26 mouse cellular contexts compared by ENCODE assay signal in the genomic region with DNA sequence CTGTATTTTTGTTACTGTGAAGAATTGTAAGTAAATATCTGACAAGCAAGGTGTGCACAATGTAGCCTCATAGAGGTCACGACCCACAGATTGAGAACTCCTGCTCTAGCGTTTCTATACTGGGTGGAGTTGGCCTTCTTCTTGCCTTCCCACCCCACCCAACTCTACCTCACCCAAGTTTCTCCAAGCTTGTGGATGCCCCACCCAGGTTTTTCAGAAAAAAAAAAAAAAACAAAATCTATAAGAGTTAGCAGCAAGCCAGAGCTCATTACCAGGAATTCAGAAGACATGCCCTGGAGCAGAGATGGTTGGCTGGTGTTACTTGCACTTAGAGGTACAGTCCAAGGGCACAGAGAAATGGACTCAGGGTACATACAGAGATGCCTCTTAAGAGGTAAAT. TPM values are rescaled to one million over a fixed set of nuclear protein-coding genes. Genes with fewer than 3 reads are reported as not detected.
A peak's percentile ranks its signal among the peaks of the same experiment; 100 is the strongest.
DNase-seq lines count a peak whose midpoint lies in the region; ATAC-seq and TF ChIP-seq lines count a peak whose summit lies in the region.
"Had no signal": no experiment of that assay in that cellular context is flagged by ENCODE, and none has a peak within 500 bp of the region (broad histone marks: within the 10 kb centered on the region; RNA-seq: fewer than 3 reads in every experiment).

No protein-coding gene starts in this region.

- no peak overlapping the region for H3K4me2 ChIP-seq in midbrain, embryonic 11.5 days
- H3K4me2 ChIP-seq in midbrain, postnatal 0 days (ENCODE audit: low read depth, low read length, poor library complexity, severe bottlenecking) = no peak overlapping the region
- peak overlapping the region; percentile 72 for H3K4me2 ChIP-seq in liver, embryonic 12.5 days
- no peak overlapping the region for H3K4me2 ChIP-seq in stomach, postnatal 0 days (replicated peaks; ENCODE audit: low read depth)
- H3K4me2 ChIP-seq: embryonic facial prominence, embryonic 12.5 days; forebrain, embryonic 12.5 days; lung, embryonic 14.5 days; midbrain, embryonic 13.5 days had no signal

- no peak overlapping the region for H3K27ac ChIP-seq in midbrain, embryonic 11.5 days (ENCODE audit: low read depth, low read length)
- no peak overlapping the region for H3K27ac ChIP-seq in midbrain, postnatal 0 days (ENCODE audit: low read depth, low read length)
- peak overlapping the region; percentile 98 for H3K27ac ChIP-seq in liver, embryonic 12.5 days
- 0 out of 2 replicates have a peak overlapping the region, but pooled peaks have one; percentile 31 for H3K27ac ChIP-seq in stomach, postnatal 0 days (replicated peaks)
- no peak overlapping the region for H3K27ac ChIP-seq in kidney, adult 2 months (ENCODE audit: insufficient read depth, low read depth, low read length)
- H3K27ac ChIP-seq: embryonic facial prominence, embryonic 12.5 days; forebrain, embryonic 12.5 days; macrophage; midbrain, embryonic 13.5 days had no signal

- 87% methylated on average over 2 of the region's 2 CpGs for WGBS in midbrain, embryonic 11.5 days
- WGBS in midbrain, postnatal 0 days = 93% methylated on average over 2 of the region's 2 CpGs
- WGBS in liver, embryonic 12.5 days (ENCODE audit: insufficient replicate concordance) = 29% methylated on average over 2 of the region's 2 CpGs
- 42% methylated on average over 2 of the region's 2 CpGs for WGBS in stomach, postnatal 0 days
- 67% methylated on average over 2 of the region's 2 CpGs for WGBS in kidney, adult 2 months

- no peak overlapping the region for H3K4me3 ChIP-seq in midbrain, embryonic 11.5 days (ENCODE audit: low read depth, low read length)
- H3K4me3 ChIP-seq in midbrain, postnatal 0 days (ENCODE audit: low read depth, low read length) = no peak overlapping the region
- no peak overlapping the region for H3K4me3 ChIP-seq in liver, embryonic 12.5 days
- H3K4me3 ChIP-seq in stomach, postnatal 0 days (ENCODE audit: low read depth, low read length) = no peak overlapping the region
- no peak overlapping the region for H3K4me3 ChIP-seq in kidney, adult 2 months (ENCODE audit: insufficient read depth, low read depth, low read length)
- H3K4me3 ChIP-seq: embryonic facial prominence, embryonic 12.5 days; forebrain, embryonic 12.5 days; midbrain, embryonic 13.5 days; myocyte had no signal

- no peaks in the 10 kb centered on the region for H3K4me1 ChIP-seq in midbrain, embryonic 11.5 days (ENCODE audit: control insufficient read depth, insufficient read depth, low read length)
- H3K4me1 ChIP-seq in midbrain, postnatal 0 days (ENCODE audit: insufficient read depth, low read length) = no peaks in the 10 kb centered on the region
- peaks cover 81% of the 10 kb centered on the region for H3K4me1 ChIP-seq in liver, embryonic 12.5 days
- no peaks in the 10 kb centered on the region for H3K4me1 ChIP-seq in stomach, postnatal 0 days (replicated peaks; ENCODE audit: control insufficient read depth, insufficient read depth)
- no peaks in the 10 kb centered on the region for H3K4me1 ChIP-seq in kidney, adult 2 months (ENCODE audit: control insufficient read depth, insufficient read depth, low read length)
- H3K4me1 ChIP-seq: embryonic facial prominence, embryonic 12.5 days; forebrain, embryonic 12.5 days; midbrain, embryonic 13.5 days had no signal

- no peak for TF ChIP-seq POLR2A in kidney, adult 2 months (IDR thresholded peaks at IDR 0.05; ENCODE audit: low read depth, low read length)

- DNase-seq in midbrain, embryonic 11.5 days (ENCODE audit: low spot score, missing footprints) = peak; percentile 44
- DNase-seq in midbrain, postnatal 0 days (ENCODE audit: low spot score) = no peak
- DNase-seq in stomach, postnatal 0 days (ENCODE audit: low spot score) = no peak
- DNase-seq in cerebellum, adult 11 months = no peak
- DNase-seq in kidney, adult 2 months = no peak
- no peak for DNase-seq in lung, postnatal 14 days
- DNase-seq: B cell, adult 2 months; cerebellum, adult 2 months; kidney, adult 8-10 months; kidney, postnatal 4 days; lung, embryonic 14.5 days; retina, postnatal 1 day had no signal

- TF ChIP-seq EP300 in stomach, postnatal 0 days (optimal IDR thresholded peaks at IDR 0.05) = no peak

- no peaks in the 10 kb centered on the region for H3K36me3 ChIP-seq in midbrain, embryonic 11.5 days (ENCODE audit: control insufficient read depth, insufficient read depth, low read length)
- no peaks in the 10 kb centered on the region for H3K36me3 ChIP-seq in midbrain, postnatal 0 days (ENCODE audit: insufficient read depth, low read length)
- peaks cover 16% of the 10 kb centered on the region for H3K36me3 ChIP-seq in liver, embryonic 12.5 days
- no peaks in the 10 kb centered on the region for H3K36me3 ChIP-seq in stomach, postnatal 0 days (ENCODE audit: control insufficient read depth, insufficient read depth, low read length)
- no peaks in the 10 kb centered on the region for H3K36me3 ChIP-seq in kidney, adult 2 months (ENCODE audit: control insufficient read depth, insufficient read depth, low read length)
- H3K36me3 ChIP-seq: embryonic facial prominence, embryonic 12.5 days; forebrain, embryonic 12.5 days; midbrain, embryonic 13.5 days had no signal

- ATAC-seq in midbrain, embryonic 11.5 days (ENCODE audit: low FRiP score) = no peak
- ATAC-seq in midbrain, postnatal 0 days (ENCODE audit: low FRiP score) = no peak
- ATAC-seq in erythroblast, adult 5-6 weeks (replicated peaks; ENCODE audit: low FRiP score, poor library complexity, severe bottlenecking) = peak; percentile 38; the same call in 1 of the 2 replicates
- peak; percentile 42; the same call in 1 of the 2 replicates for ATAC-seq in liver, embryonic 12.5 days
- ATAC-seq in stomach, postnatal 0 days (ENCODE audit: low FRiP score, low TSS enrichment) = no peak
- ATAC-seq: midbrain, embryonic 13.5 days had no signal

- no peak overlapping the region for H3K9ac ChIP-seq in midbrain, embryonic 11.5 days (ENCODE audit: low read length)
- no peak overlapping the region for H3K9ac ChIP-seq in midbrain, postnatal 0 days (replicated peaks; ENCODE audit: low read length, poor library complexity, severe bottlenecking)
- peak overlapping the region; percentile 47 for H3K9ac ChIP-seq in liver, embryonic 12.5 days
- no peak overlapping the region for H3K9ac ChIP-seq in stomach, postnatal 0 days (ENCODE audit: low read length)
- H3K9ac ChIP-seq: embryonic facial prominence, embryonic 12.5 days; forebrain, embryonic 12.5 days; lung, embryonic 14.5 days; midbrain, embryonic 13.5 days had no signal

- H3K9me3 ChIP-seq in midbrain, embryonic 11.5 days (ENCODE audit: control insufficient read depth, low read length) = no peaks in the 10 kb centered on the region
- H3K9me3 ChIP-seq in midbrain, postnatal 0 days (ENCODE audit: low read length) = no peaks in the 10 kb centered on the region
- no peaks in the 10 kb centered on the region for H3K9me3 ChIP-seq in liver, embryonic 12.5 days (replicated peaks)
- no peaks in the 10 kb centered on the region for H3K9me3 ChIP-seq in stomach, postnatal 0 days (ENCODE audit: control insufficient read depth, low read length)
- H3K9me3 ChIP-seq: embryonic facial prominence, embryonic 12.5 days; forebrain, embryonic 12.5 days; midbrain, embryonic 13.5 days had no signal

- TF ChIP-seq CTCF in midbrain, postnatal 0 days (IDR thresholded peaks at IDR 0.05) = no peak
- no peak for TF ChIP-seq CTCF in stomach, postnatal 0 days (IDR thresholded peaks at IDR 0.05; ENCODE audit: low read depth)
- TF ChIP-seq CTCF in kidney, adult 2 months (conservative IDR thresholded peaks at IDR 0.05; ENCODE audit: insufficient read depth, insufficient read length, low read depth, low read length) = no peak

- H3K27me3 ChIP-seq in midbrain, embryonic 11.5 days (ENCODE audit: control insufficient read depth, insufficient read depth, low read length) = no peaks in the 10 kb centered on the region
- H3K27me3 ChIP-seq in midbrain, postnatal 0 days (ENCODE audit: insufficient read depth, low read length) = no peaks in the 10 kb centered on the region
- H3K27me3 ChIP-seq in liver, embryonic 12.5 days (replicated peaks) = peaks cover 39% of the 10 kb centered on the region
- no peaks in the 10 kb centered on the region for H3K27me3 ChIP-seq in stomach, postnatal 0 days (ENCODE audit: control insufficient read depth, insufficient read depth, low read length)
- no peaks in the 10 kb centered on the region for H3K27me3 ChIP-seq in kidney, adult 2 months (replicated peaks; ENCODE audit: control insufficient read depth, insufficient read depth, low read length)
- H3K27me3 ChIP-seq: embryonic facial prominence, embryonic 12.5 days; forebrain, embryonic 12.5 days; midbrain, embryonic 13.5 days had no signal

RNA-seq across cellular contexts. Expression of a gene that starts 8.3 kb away (rescaled TPM):
- 1.3 and 1.6 TPM in 2 replicates for polyA plus RNA-seq in midbrain, embryonic 11.5 days (2014; fragmentation: Nextera tagmentation; extraction: Ambion mirVana)
- total RNA-seq in midbrain, postnatal 0 days (2014; rRNA removed) = 1.1 TPM in 1 of 2 replicates, not detected in the other
- polyA plus RNA-seq in midbrain, postnatal 0 days (2015; fragmentation: Nextera tagmentation; extraction: Ambion mirVana) = 0.25 and 0.47 TPM in 2 replicates
- total RNA-seq in erythroblast, adult 5-6 weeks (2015; ENCODE audit: low replicate concordance) = not detected in 2 replicates
- total RNA-seq in erythroblast, adult 5-6 weeks (2017; ENCODE audit: low replicate concordance) = not detected in 2 replicates
- polyA plus RNA-seq in liver, embryonic 12.5 days (2016; fragmentation: Nextera tagmentation; extraction: Ambion mirVana) = 20.9 and 22.3 TPM in 2 replicates
- 202 and 227 TPM in 2 replicates for polyA plus RNA-seq in stomach, postnatal 0 days (2015; fragmentation: Nextera tagmentation; extraction: Ambion mirVana)
- 311 and 352 TPM in 2 replicates for polyA plus RNA-seq in kidney, adult 2 months (2012; rRNA removed)
- total RNA-seq: common myeloid progenitor, adult 5-6 weeks; hematopoietic stem cell, adult 5-6 weeks; layer of hippocampus, postnatal 25 days; left cerebral cortex, postnatal 14 days had no signal
- polyA plus RNA-seq: macrophage, myocyte had no signal

RNA-seq across cellular contexts. Expression of a gene that starts 34.5 kb away (rescaled TPM):
- 17.6 and 19.1 TPM in 2 replicates for polyA plus RNA-seq in midbrain, embryonic 11.5 days (2014; fragmentation: Nextera tagmentation; extraction: Ambion mirVana)
- 67.9 and 70.8 TPM in 2 replicates for total RNA-seq in midbrain, postnatal 0 days (2014; rRNA removed)
- polyA plus RNA-seq in midbrain, postnatal 0 days (2015; fragmentation: Nextera tagmentation; extraction: Ambion mirVana) = 39.9 and 40.1 TPM in 2 replicates
- total RNA-seq in erythroblast, adult 5-6 weeks (2015; ENCODE audit: low replicate concordance) = 1.9 and 2.9 TPM in 2 replicates
- 4.8 and 10.7 TPM in 2 replicates for total RNA-seq in erythroblast, adult 5-6 weeks (2017; ENCODE audit: low replicate concordance)
- polyA plus RNA-seq in liver, embryonic 12.5 days (2016; fragmentation: Nextera tagmentation; extraction: Ambion mirVana) = 21.9 and 22.0 TPM in 2 replicates
- 9.5 and 10.9 TPM in 2 replicates for polyA plus RNA-seq in stomach, postnatal 0 days (2015; fragmentation: Nextera tagmentation; extraction: Ambion mirVana)
- polyA plus RNA-seq in kidney, adult 2 months (2012; rRNA removed) = 29.0 and 29.3 TPM in 2 replicates

RNA-seq across cellular contexts. Expression of a gene that starts 41.8 kb away (rescaled TPM):
- not detected in 2 replicates for polyA plus RNA-seq in midbrain, embryonic 11.5 days (2014; fragmentation: Nextera tagmentation; extraction: Ambion mirVana)
- not detected in 2 replicates for total RNA-seq in midbrain, postnatal 0 days (2014; rRNA removed)
- polyA plus RNA-seq in midbrain, postnatal 0 days (2015; fragmentation: Nextera tagmentation; extraction: Ambion mirVana) = not detected in 2 replicates
- not detected in 2 replicates for total RNA-seq in erythroblast, adult 5-6 weeks (2015; ENCODE audit: low replicate concordance)
- total RNA-seq in erythroblast, adult 5-6 weeks (2017; ENCODE audit: low replicate concordance) = not detected in 2 replicates
- polyA plus RNA-seq in liver, embryonic 12.5 days (2016; fragmentation: Nextera tagmentation; extraction: Ambion mirVana) = 1.3 and 1.8 TPM in 2 replicates
- polyA plus RNA-seq in stomach, postnatal 0 days (2015; fragmentation: Nextera tagmentation; extraction: Ambion mirVana) = 0.39 and 0.47 TPM in 2 replicates
- polyA plus RNA-seq in kidney, adult 2 months (2012; rRNA removed) = 30.1 and 30.6 TPM in 2 replicates
- total RNA-seq: common myeloid progenitor, adult 5-6 weeks; ES-E14; hematopoietic stem cell, adult 5-6 weeks; layer of hippocampus, postnatal 25 days; left cerebral cortex, postnatal 14 days; neutrophil, adult 5-6 weeks had no signal
- polyA plus RNA-seq: cerebellum, adult 2 months; embryonic facial prominence, embryonic 12.5 days; forebrain, embryonic 12.5 days; heart, embryonic 14.5 days; lung, embryonic 14.5 days; macrophage; midbrain, embryonic 13.5 days; myocyte had no signal

RNA-seq across cellular contexts. Expression of a gene that starts 45.8 kb away (rescaled TPM):
- 95.5 and 99.0 TPM in 2 replicates for polyA plus RNA-seq in midbrain, embryonic 11.5 days (2014; fragmentation: Nextera tagmentation; extraction: Ambion mirVana)
- 49.9 TPM in 2 replicates for total RNA-seq in midbrain, postnatal 0 days (2014; rRNA removed)
- polyA plus RNA-seq in midbrain, postnatal 0 days (2015; fragmentation: Nextera tagmentation; extraction: Ambion mirVana) = 41.0 and 50.4 TPM in 2 replicates
- total RNA-seq in erythroblast, adult 5-6 weeks (2015; ENCODE audit: low replicate concordance) = 229 and 299 TPM in 2 replicates
- 275 and 350 TPM in 2 replicates for total RNA-seq in erythroblast, adult 5-6 weeks (2017; ENCODE audit: low replicate concordance)
- 39.9 and 44.8 TPM in 2 replicates for polyA plus RNA-seq in liver, embryonic 12.5 days (2016; fragmentation: Nextera tagmentation; extraction: Ambion mirVana)
- 76.3 and 89.0 TPM in 2 replicates for polyA plus RNA-seq in stomach, postnatal 0 days (2015; fragmentation: Nextera tagmentation; extraction: Ambion mirVana)
- polyA plus RNA-seq in kidney, adult 2 months (2012; rRNA removed) = 59.7 and 67.4 TPM in 2 replicates

Comparison
In these comparisons a context has a peak if more than half of its experiments do, and no peak if none do; other contexts are left out.
1. ATAC-seq: peak in erythroblast, adult 5-6 weeks (single experiment) and liver, embryonic 12.5 days (single experiment); none in midbrain, embryonic 11.5 days (single experiment), midbrain, postnatal 0 days (single experiment) and stomach, postnatal 0 days (single experiment).
2. H3K27ac ChIP-seq: peak in liver, embryonic 12.5 days (single experiment) and stomach, postnatal 0 days (single experiment); none in midbrain, embryonic 11.5 days (single experiment), midbrain, postnatal 0 days (single experiment) and kidney, adult 2 months (single experiment).
3. RNA of a gene that starts 41.8 kb away (polyA plus RNA-seq): 30.1 to 30.6 TPM in kidney, adult 2 months; 1.3 to 1.8 TPM in liver, embryonic 12.5 days, 0.39 to 0.47 TPM in stomach, postnatal 0 days, not detected in midbrain, postnatal 0 days and not detected in midbrain, embryonic 11.5 days; every median in the first group is over 10 times any median in the second.